Comparison of ENCODE assay signal across 16 mouse cellular contexts in the genomic region with DNA sequence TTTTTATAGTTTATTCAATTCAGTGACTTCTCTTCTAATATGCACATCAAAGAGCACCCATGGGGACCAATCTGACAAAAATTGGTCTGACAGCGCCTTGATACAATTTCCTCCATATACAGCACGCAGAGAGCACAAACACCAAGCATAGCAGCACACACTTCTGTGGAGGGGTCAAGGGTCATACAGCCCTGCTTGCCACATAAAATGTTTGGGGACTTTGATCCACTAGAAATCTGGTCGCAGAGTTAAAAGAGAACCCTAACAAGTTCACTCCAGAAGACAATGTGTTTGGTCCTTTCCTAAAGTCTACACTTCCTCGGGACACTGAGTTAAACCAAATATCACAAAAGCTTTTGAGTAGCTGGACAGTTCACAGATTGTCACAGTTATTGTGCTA. TPM values are rescaled to one million over a fixed set of nuclear protein-coding genes. Genes with fewer than 3 reads are reported as not detected.
DNase-seq lines count a peak whose midpoint lies in the region; ATAC-seq lines count a peak whose summit lies in the region.
"Had no signal": no experiment of that assay in that cellular context is flagged by ENCODE, and none has a peak within 500 bp of the region (broad histone marks: within the 10 kb centered on the region; RNA-seq: fewer than 3 reads in every experiment).

No protein-coding gene starts in this region.

- no peak overlapping the region for H3K27ac ChIP-seq in kidney, embryonic 15.5 days
- H3K27ac ChIP-seq in liver, embryonic 16.5 days (ENCODE audit: low read length) = peak overlapping the region; percentile 19; the same call in 1 of the 2 replicates
- H3K27ac ChIP-seq in liver, embryonic 12.5 days = no peak overlapping the region
- H3K27ac ChIP-seq: embryonic facial prominence, embryonic 13.5 days; forebrain, embryonic 12.5 days; heart, adult 2 months; heart, embryonic 15.5 days had no signal

- H3K27me3 ChIP-seq in kidney, embryonic 15.5 days = no peaks in the 10 kb centered on the region
- no peaks in the 10 kb centered on the region for H3K27me3 ChIP-seq in liver, embryonic 16.5 days (ENCODE audit: control insufficient read depth, insufficient read depth, low read depth, low read length)
- no peaks in the 10 kb centered on the region for H3K27me3 ChIP-seq in liver, embryonic 12.5 days (replicated peaks)
- H3K27me3 ChIP-seq: embryonic facial prominence, embryonic 13.5 days; forebrain, embryonic 12.5 days; heart, embryonic 15.5 days had no signal

- no peak for ATAC-seq in kidney, embryonic 15.5 days (replicated peaks; ENCODE audit: low FRiP score)
- ATAC-seq in liver, embryonic 16.5 days (ENCODE audit: low read depth) = peak; percentile 63; the same call in 1 of the 2 replicates
- ATAC-seq in liver, embryonic 12.5 days = no peak
- ATAC-seq: forebrain, embryonic 16.5 days had no signal

- no peak overlapping the region for H3K4me3 ChIP-seq in kidney, embryonic 15.5 days (replicated peaks)
- no peak overlapping the region for H3K4me3 ChIP-seq in liver, embryonic 16.5 days (ENCODE audit: low read depth, low read length)
- no peak overlapping the region for H3K4me3 ChIP-seq in liver, embryonic 12.5 days
- H3K4me3 ChIP-seq: embryonic facial prominence, embryonic 13.5 days; forebrain, embryonic 12.5 days; heart, adult 2 months; heart, embryonic 15.5 days had no signal

- H3K36me3 ChIP-seq in kidney, embryonic 15.5 days = no peaks in the 10 kb centered on the region
- H3K36me3 ChIP-seq in liver, embryonic 16.5 days (ENCODE audit: control insufficient read depth, insufficient read depth) = no peaks in the 10 kb centered on the region
- H3K36me3 ChIP-seq in liver, embryonic 12.5 days = 0 out of 2 replicates have a peak, but pooled peaks cover under 1% of the 10 kb centered on the region
- H3K36me3 ChIP-seq: embryonic facial prominence, embryonic 13.5 days; forebrain, embryonic 12.5 days; heart, embryonic 15.5 days had no signal

- H3K4me2 ChIP-seq in kidney, embryonic 15.5 days = no peak overlapping the region
- H3K4me2 ChIP-seq in liver, embryonic 16.5 days (ENCODE audit: low read depth, low read length) = no peak overlapping the region
- no peak overlapping the region for H3K4me2 ChIP-seq in liver, embryonic 12.5 days
- H3K4me2 ChIP-seq: embryonic facial prominence, embryonic 13.5 days; forebrain, embryonic 12.5 days; heart, embryonic 11.5 days; heart, embryonic 15.5 days had no signal

- H3K4me1 ChIP-seq in kidney, embryonic 15.5 days = peaks cover 4% of the 10 kb centered on the region; the same call in 1 of the 2 replicates
- H3K4me1 ChIP-seq in liver, embryonic 16.5 days (ENCODE audit: control insufficient read depth, low read depth, low read length) = no peaks in the 10 kb centered on the region; the same call in 1 of the 2 replicates
- 0 out of 2 replicates have a peak, but pooled peaks cover 6% of the 10 kb centered on the region for H3K4me1 ChIP-seq in liver, embryonic 12.5 days
- H3K4me1 ChIP-seq: heart, embryonic 15.5 days had no signal

- peak; percentile 15 to 24 for DNase-seq in kidney, adult 8-10 months
- peak; percentile 25 to 27 for DNase-seq in kidney, postnatal 36 days
- DNase-seq in left cerebral cortex, adult 9 months (ENCODE audit: low spot score in 2 of 2) = no peak
- DNase-seq: adrenal gland, adult 2 months; adrenal gland, postnatal 25 days; gastrocnemius, postnatal 14 days; heart, adult 2 months; heart, postnatal 14 days had no signal

- WGBS in kidney, embryonic 15.5 days = 70% methylated on average over 4 of the region's 4 CpGs
- 61% methylated on average over 4 of the region's 4 CpGs for WGBS in liver, embryonic 16.5 days (ENCODE audit: insufficient replicate concordance)
- 67% methylated on average over 4 of the region's 4 CpGs for WGBS in liver, embryonic 12.5 days (ENCODE audit: insufficient replicate concordance)

- no peaks in the 10 kb centered on the region for H3K9me3 ChIP-seq in kidney, embryonic 15.5 days (replicated peaks)
- no peaks in the 10 kb centered on the region for H3K9me3 ChIP-seq in liver, embryonic 16.5 days (replicated peaks; ENCODE audit: control insufficient read depth, low read length)
- H3K9me3 ChIP-seq in liver, embryonic 12.5 days (replicated peaks) = no peaks in the 10 kb centered on the region
- H3K9me3 ChIP-seq: embryonic facial prominence, embryonic 13.5 days; forebrain, embryonic 12.5 days; heart, embryonic 15.5 days had no signal

- H3K9ac ChIP-seq in kidney, embryonic 15.5 days = no peak overlapping the region
- no peak overlapping the region for H3K9ac ChIP-seq in liver, embryonic 16.5 days (ENCODE audit: low read depth, low read length)
- no peak overlapping the region for H3K9ac ChIP-seq in liver, embryonic 12.5 days
- H3K9ac ChIP-seq: embryonic facial prominence, embryonic 13.5 days; forebrain, embryonic 12.5 days; heart, embryonic 15.5 days had no signal

RNA-seq across cellular contexts. Expression of a gene that starts 5.7 kb away (rescaled TPM):
- polyA plus RNA-seq in kidney, embryonic 15.5 days (2015; fragmentation: Nextera tagmentation; extraction: Ambion mirVana) = 5.7 and 6.4 TPM in 2 replicates
- 2.7 and 3.1 TPM in 2 replicates for polyA plus RNA-seq in liver, embryonic 16.5 days (2015; fragmentation: Nextera tagmentation; extraction: Ambion mirVana)
- polyA plus RNA-seq in liver, embryonic 12.5 days (2016; fragmentation: Nextera tagmentation; extraction: Ambion mirVana) = 2.3 and 2.6 TPM in 2 replicates

RNA-seq across cellular contexts. Expression of a gene that starts 53.7 kb away (rescaled TPM):
- 17.7 and 18.9 TPM in 2 replicates for polyA plus RNA-seq in kidney, embryonic 15.5 days (2015; fragmentation: Nextera tagmentation; extraction: Ambion mirVana)
- polyA plus RNA-seq in liver, embryonic 16.5 days (2015; fragmentation: Nextera tagmentation; extraction: Ambion mirVana) = 5.5 and 6.0 TPM in 2 replicates
- polyA plus RNA-seq in liver, embryonic 12.5 days (2016; fragmentation: Nextera tagmentation; extraction: Ambion mirVana) = 19.3 and 22.5 TPM in 2 replicates

RNA-seq across cellular contexts. Expression of a gene that starts 56.8 kb away (rescaled TPM):
- polyA plus RNA-seq in kidney, embryonic 15.5 days (2015; fragmentation: Nextera tagmentation; extraction: Ambion mirVana) = 1.5 and 2.1 TPM in 2 replicates
- 9.6 and 9.7 TPM in 2 replicates for polyA plus RNA-seq in liver, embryonic 16.5 days (2015; fragmentation: Nextera tagmentation; extraction: Ambion mirVana)
- 9.7 and 10.0 TPM in 2 replicates for polyA plus RNA-seq in liver, embryonic 12.5 days (2016; fragmentation: Nextera tagmentation; extraction: Ambion mirVana)

Comparison
In these comparisons a context has a peak if more than half of its experiments do, and no peak if none do; other contexts are left out.
1. DNase-seq: peak in kidney, adult 8-10 months (2 of 2) and kidney, postnatal 36 days (2 of 2); none in left cerebral cortex, adult 9 months (0 of 2).